Mouse (Mus musculus) spleen, adult 2 months (tissue): ENCODE measurements around the gene Wnk2. TPM values are rescaled to one million over a fixed set of nuclear protein-coding genes. Genes with fewer than 3 reads are reported as not detected.

Source experiments
- DNase-seq, 2 experiments: peaks; one replicate each; pipeline versions ENCODE4 v3.0.0 to v3.0.0-alpha.2; 2012 to 2021; ENCODE audit warnings: low spot score in 2 of 2, low read depth in 1 of 2
- H3K27ac ChIP-seq: fragments of 200-500 bp; 2 replicates; pipeline ENCODE4 v1.5.1; 2012; ENCODE audit warnings: low read length, inconsistent platforms; ENCODE audit not compliant: insufficient read depth
- H3K27me3 ChIP-seq: fragments of 200-500 bp; 2 replicates; pipeline ENCODE4 v1.6.1; 2012; ENCODE audit warnings: mild to moderate bottlenecking, moderate library complexity, low read length, inconsistent platforms; ENCODE audit not compliant: control insufficient read depth, insufficient read depth
- H3K36me3 ChIP-seq: fragments of 200-500 bp; 2 replicates; pipeline ENCODE4 v1.6.1; 2012; ENCODE audit warnings: mild to moderate bottlenecking, low read length, inconsistent platforms; ENCODE audit not compliant: control insufficient read depth, insufficient read depth
- H3K4me1 ChIP-seq: fragments of 200-500 bp; 2 replicates; pipeline ENCODE4 v1.6.1; 2011; ENCODE audit warnings: inconsistent platforms; ENCODE audit not compliant: control insufficient read depth, insufficient read depth, insufficient read length
- H3K4me3 ChIP-seq: fragments of 200-500 bp; 2 replicates; pipeline ENCODE4 v1.5.1; 2011; ENCODE audit warnings: mild to moderate bottlenecking, inconsistent platforms; ENCODE audit not compliant: insufficient read depth, insufficient read length; ENCODE audit errors: extremely low read depth
- CTCF ChIP-seq: fragments of 200-500 bp; IDR thresholded peaks from 2 replicates; pipeline ENCODE4 v1.5.1; 2011; ENCODE audit warnings: mild to moderate bottlenecking, inconsistent platforms; ENCODE audit not compliant: insufficient read depth, insufficient read length, insufficient replicate concordance; ENCODE audit errors: extremely low read depth
- POLR2A ChIP-seq: fragments of 200-500 bp; IDR thresholded peaks from 2 replicates; pipeline ENCODE4 v1.6.1; 2011; ENCODE audit warnings: low read depth, low read length, inconsistent platforms
- WGBS: fragments of 180-500 bp; shearing (Covaris S2); methylation state at CpG from one replicate; pipeline ENCODE4 v1.1.7; 2018; 5-methylcytosine and 5-hydroxymethylcytosine counted together
- polyA plus RNA-seq: library from polyadenylated mRNA; depleted of rRNA; stranded (reverse); fragments of >200 nt; gene quantifications from 2 replicates; pipeline ENCODE4 v1.2.3, GENCODE M21; 2012

Wnk2 gene
- polyA plus RNA-seq, 1 experiment, result 0.62 TPM

- Histone ChIP-seq H3K27ac (peak overlapping the region; percentile 65), H3K36me3 (no peaks in the 10 kb centered on the region), H3K4me3 (peak overlapping the region; percentile 51; the same call in 1 of the 2 replicates), H3K4me1 (peaks cover 13% of the 10 kb centered on the region; the same call in 1 of the 2 replicates), H3K27me3 (no peaks in the 10 kb centered on the region)
- WGBS, result 21% methylated on average over 11 of the region's 11 CpGs
- TF ChIP-seq CTCF (no peak), POLR2A (no peak)
- DNase-seq, result no peak
Measured at GRCm38 (mm10) chr13:49186798-49187287, 39.0 kb upstream of the Wnk2 start.

DNA sequence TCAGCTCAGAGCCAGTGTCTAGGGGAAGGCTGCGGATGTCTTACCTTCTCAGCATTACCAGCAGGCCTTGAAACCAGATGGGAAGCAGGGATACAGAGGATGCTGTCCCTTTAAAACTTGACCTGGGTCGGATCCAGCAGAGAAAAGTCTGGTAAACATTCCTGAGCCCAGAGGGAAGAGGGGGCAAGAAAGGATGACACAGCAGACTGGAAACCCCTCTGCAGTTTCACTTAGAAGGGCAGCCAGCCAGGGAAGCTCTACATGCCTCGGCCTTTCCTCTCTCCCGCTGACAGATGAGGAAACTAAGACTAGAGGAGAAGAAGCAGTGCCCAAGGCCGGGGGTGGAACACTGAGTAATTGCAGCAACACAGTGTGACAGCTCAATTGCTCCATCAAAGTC lies 35.8 kb upstream of the Wnk2 start:
- H3K27ac ChIP-seq, result no peak overlapping the region
- WGBS, result 76% methylated on average over 5 of the region's 5 CpGs
- H3K36me3 ChIP-seq, result no peaks in the 10 kb centered on the region
- TF ChIP-seq POLR2A (no peak), CTCF (no peak)
- DNase-seq, result no peak
- no peaks in the 10 kb centered on the region for H3K27me3 ChIP-seq
- H3K4me3 ChIP-seq, result no peak overlapping the region
- H3K4me1 ChIP-seq, result peaks cover 11% of the 10 kb centered on the region; the same call in 1 of the 2 replicates

DNA sequence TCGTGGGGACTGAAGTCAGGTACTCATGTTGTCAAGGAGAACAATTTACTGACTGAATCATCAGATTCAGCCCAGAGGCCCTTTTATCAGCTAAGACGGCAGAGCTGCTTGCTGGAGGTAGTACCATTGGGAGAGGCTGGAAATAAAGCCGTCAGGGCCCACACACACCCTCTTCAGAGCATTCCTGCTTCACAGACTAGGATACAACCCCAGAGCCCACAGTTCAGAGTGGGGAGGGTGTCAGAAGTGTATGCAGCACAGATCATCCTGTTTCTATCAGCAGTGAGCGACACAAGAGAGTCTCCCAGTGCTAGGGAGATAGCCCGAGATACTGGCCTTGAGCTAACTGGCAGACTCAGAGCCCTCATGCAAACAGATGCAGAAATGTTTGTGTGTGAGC lies 35.3 kb upstream of the Wnk2 start:
- Histone ChIP-seq H3K27me3 (no peaks in the 10 kb centered on the region), H3K36me3 (no peaks in the 10 kb centered on the region), H3K4me1 (peaks cover 6% of the 10 kb centered on the region; the same call in 1 of the 2 replicates), H3K27ac (no peak overlapping the region), H3K4me3 (no peak overlapping the region)
- no peak for DNase-seq
- TF ChIP-seq POLR2A, result no peak
- TF ChIP-seq CTCF, result no peak
- 86% methylated on average over 5 of the region's 5 CpGs for whole genome bisulfite sequencing

GRCm38 (mm10) chr13:49181411-49181984 lies 33.7 kb upstream of the Wnk2 start:
- DNase-seq, result no peak
- TF ChIP-seq CTCF (no peak), POLR2A (no peak)
- WGBS, result 91% methylated on average over 3 of the region's 3 CpGs

GRCm38 (mm10) chr13:49180691-49181090 lies 32.9 kb upstream of the Wnk2 start:
- no peaks in the 10 kb centered on the region for H3K4me1 ChIP-seq
- no peak overlapping the region for H3K27ac ChIP-seq
- H3K27me3 ChIP-seq, result no peaks in the 10 kb centered on the region
- no peak for DNase-seq
- no peak for TF ChIP-seq CTCF
- TF ChIP-seq POLR2A, result no peak
- 45% methylated on average over 1 of the region's 1 CpGs for WGBS
- no peak overlapping the region for H3K4me3 ChIP-seq
- no peaks in the 10 kb centered on the region for H3K36me3 ChIP-seq

More at GRCm38 (mm10) chr13:49181411-49181984, 33.7 kb upstream of the Wnk2 start:
- H3K4me3 ChIP-seq, result no peak overlapping the region
- no peak overlapping the region for H3K27ac ChIP-seq
- no peaks in the 10 kb centered on the region for H3K27me3 ChIP-seq
- no peaks in the 10 kb centered on the region for H3K4me1 ChIP-seq
- no peaks in the 10 kb centered on the region for H3K36me3 ChIP-seq

DNA sequence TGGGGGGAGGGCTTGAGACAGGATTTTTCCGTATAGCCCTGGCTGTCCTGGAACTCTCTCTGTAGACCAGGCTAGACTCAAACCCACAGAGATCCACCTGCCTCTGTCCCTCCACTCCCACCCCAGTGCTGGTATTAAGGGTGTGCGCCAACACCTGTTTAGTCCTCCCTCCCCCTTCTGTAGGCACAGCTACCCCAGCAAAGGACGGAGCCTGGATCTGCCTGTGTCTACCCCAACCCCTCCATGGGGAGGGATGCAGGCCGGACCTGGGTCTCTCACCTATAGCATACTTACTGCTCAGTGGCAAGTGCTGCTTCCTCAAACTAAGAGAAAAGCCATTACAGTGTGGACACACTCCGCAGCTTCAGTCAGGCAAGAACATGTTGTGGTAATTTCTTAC lies 32.5 kb upstream of the Wnk2 start:
- H3K36me3 ChIP-seq, result no peaks in the 10 kb centered on the region
- H3K27me3 ChIP-seq, result no peaks in the 10 kb centered on the region
- H3K4me1 ChIP-seq, result no peaks in the 10 kb centered on the region
- no peak overlapping the region for H3K4me3 ChIP-seq
- H3K27ac ChIP-seq, result no peak overlapping the region
- no peak for TF ChIP-seq CTCF
- TF ChIP-seq POLR2A, result no peak
- 79% methylated on average over 5 of the region's 5 CpGs for WGBS
- no peak for DNase-seq
